Mouse (Mus musculus): Measurements from ENCODE around the gene Il31ra. TPM values are rescaled to one million over a fixed set of nuclear protein-coding genes. Genes with fewer than 3 reads are reported as not detected.
A peak's percentile ranks its signal among the peaks of the same experiment; 100 is the strongest.

The Il31ra gene
- polyA plus RNA-seq, 1 experiment, result 0.56 TPM

- no peak overlapping the region for H3K4me3 ChIP-seq (ENCODE audit: control insufficient read depth, low read depth, low read length)
- TF ChIP-seq POLR2A (IDR thresholded peaks at IDR 0.05; ENCODE audit: control insufficient read depth, low read depth, low read length) (no peak), CTCF (IDR thresholded peaks at IDR 0.05; ENCODE audit: control insufficient read depth, insufficient read depth, insufficient replicate concordance, low read depth, low read length) (no peak)
Observed at GRCm38 (mm10) chr13:112537065-112537464, 57.1 kb downstream of the Il31ra start.

GRCm38 (mm10) chr13:112536611-112537010 is 57.5 kb downstream of the Il31ra start:
- H3K27ac ChIP-seq (ENCODE audit: control insufficient read depth, insufficient read depth, low read depth, low read length), result no peak overlapping the region
- H3K4me3 ChIP-seq (ENCODE audit: control insufficient read depth, low read depth, low read length), result no peak overlapping the region
- no peak for TF ChIP-seq POLR2A (IDR thresholded peaks at IDR 0.05; ENCODE audit: control insufficient read depth, low read depth, low read length)
- TF ChIP-seq CTCF (IDR thresholded peaks at IDR 0.05; ENCODE audit: control insufficient read depth, insufficient read depth, insufficient replicate concordance, low read depth, low read length), result no peak
- H3K36me3 ChIP-seq (ENCODE audit: control insufficient read depth, insufficient read depth, low read length), result no peaks in the 10 kb centered on the region
- no peaks in the 10 kb centered on the region for H3K27me3 ChIP-seq (ENCODE audit: control insufficient read depth, insufficient read depth, low read length)
- no peaks in the 10 kb centered on the region for H3K4me1 ChIP-seq (ENCODE audit: control insufficient read depth, insufficient read depth, low read length)

More at GRCm38 (mm10) chr13:112537065-112537464, 57.1 kb downstream of the Il31ra start:
- no peak overlapping the region for H3K27ac ChIP-seq (ENCODE audit: control insufficient read depth, insufficient read depth, low read depth, low read length)
- H3K27me3 ChIP-seq (ENCODE audit: control insufficient read depth, insufficient read depth, low read length), result no peaks in the 10 kb centered on the region
- H3K4me1 ChIP-seq (ENCODE audit: control insufficient read depth, insufficient read depth, low read length), result no peaks in the 10 kb centered on the region
- no peaks in the 10 kb centered on the region for H3K36me3 ChIP-seq (ENCODE audit: control insufficient read depth, insufficient read depth, low read length)

GRCm38 (mm10) chr13:112533556-112533955 is 60.6 kb downstream of the Il31ra start:
- no peaks in the 10 kb centered on the region for H3K27me3 ChIP-seq (ENCODE audit: control insufficient read depth, insufficient read depth, low read length)
- H3K27ac ChIP-seq (ENCODE audit: control insufficient read depth, insufficient read depth, low read depth, low read length), result no peak overlapping the region
- H3K4me1 ChIP-seq (ENCODE audit: control insufficient read depth, insufficient read depth, low read length), result no peaks in the 10 kb centered on the region
- TF ChIP-seq CTCF (IDR thresholded peaks at IDR 0.05; ENCODE audit: control insufficient read depth, insufficient read depth, insufficient replicate concordance, low read depth, low read length) (no peak), POLR2A (IDR thresholded peaks at IDR 0.05; ENCODE audit: control insufficient read depth, low read depth, low read length) (no peak)
- H3K36me3 ChIP-seq (ENCODE audit: control insufficient read depth, insufficient read depth, low read length), result no peaks in the 10 kb centered on the region
- no peak overlapping the region for H3K4me3 ChIP-seq (ENCODE audit: control insufficient read depth, low read depth, low read length)

GRCm38 (mm10) chr13:112532235-112532634 is 61.9 kb downstream of the Il31ra start:
- Histone ChIP-seq H3K27ac (ENCODE audit: control insufficient read depth, insufficient read depth, low read depth, low read length) (no peak overlapping the region), H3K4me3 (ENCODE audit: control insufficient read depth, low read depth, low read length) (no peak overlapping the region), H3K27me3 (ENCODE audit: control insufficient read depth, insufficient read depth, low read length) (no peaks in the 10 kb centered on the region), H3K36me3 (ENCODE audit: control insufficient read depth, insufficient read depth, low read length) (no peaks in the 10 kb centered on the region), H3K4me1 (ENCODE audit: control insufficient read depth, insufficient read depth, low read length) (no peaks in the 10 kb centered on the region)
- TF ChIP-seq CTCF (IDR thresholded peaks at IDR 0.05; ENCODE audit: control insufficient read depth, insufficient read depth, insufficient replicate concordance, low read depth, low read length) (no peak), POLR2A (IDR thresholded peaks at IDR 0.05; ENCODE audit: control insufficient read depth, low read depth, low read length) (no peak)

GRCm38 (mm10) chr13:112529893-112530292 is 64.3 kb downstream of the Il31ra start:
- H3K4me1 ChIP-seq (ENCODE audit: control insufficient read depth, insufficient read depth, low read length), result no peaks in the 10 kb centered on the region
- no peaks in the 10 kb centered on the region for H3K36me3 ChIP-seq (ENCODE audit: control insufficient read depth, insufficient read depth, low read length)
- H3K27ac ChIP-seq (ENCODE audit: control insufficient read depth, insufficient read depth, low read depth, low read length), result no peak overlapping the region
- H3K4me3 ChIP-seq (ENCODE audit: control insufficient read depth, low read depth, low read length), result no peak overlapping the region
- TF ChIP-seq POLR2A (IDR thresholded peaks at IDR 0.05; ENCODE audit: control insufficient read depth, low read depth, low read length), result no peak
- peak; percentile 47; the same call in 1 of the 2 replicates for TF ChIP-seq CTCF (IDR thresholded peaks at IDR 0.05; ENCODE audit: control insufficient read depth, insufficient read depth, insufficient replicate concordance, low read depth, low read length)
- H3K27me3 ChIP-seq (ENCODE audit: control insufficient read depth, insufficient read depth, low read length), result no peaks in the 10 kb centered on the region

GRCm38 (mm10) chr13:112527186-112527585 is 67.0 kb downstream of the Il31ra start:
- H3K4me3 ChIP-seq (ENCODE audit: control insufficient read depth, low read depth, low read length), result no peak overlapping the region
- H3K27ac ChIP-seq (ENCODE audit: control insufficient read depth, insufficient read depth, low read depth, low read length), result no peak overlapping the region
- no peaks in the 10 kb centered on the region for H3K27me3 ChIP-seq (ENCODE audit: control insufficient read depth, insufficient read depth, low read length)
- TF ChIP-seq POLR2A (IDR thresholded peaks at IDR 0.05; ENCODE audit: control insufficient read depth, low read depth, low read length), result no peak
- no peak for TF ChIP-seq CTCF (IDR thresholded peaks at IDR 0.05; ENCODE audit: control insufficient read depth, insufficient read depth, insufficient replicate concordance, low read depth, low read length)
- H3K36me3 ChIP-seq (ENCODE audit: control insufficient read depth, insufficient read depth, low read length), result no peaks in the 10 kb centered on the region
- H3K4me1 ChIP-seq (ENCODE audit: control insufficient read depth, insufficient read depth, low read length), result no peaks in the 10 kb centered on the region

GRCm38 (mm10) chr13:112523346-112523970 is 70.7 kb downstream of the Il31ra start:
- no peak overlapping the region for H3K4me3 ChIP-seq (ENCODE audit: control insufficient read depth, low read depth, low read length)
- no peaks in the 10 kb centered on the region for H3K36me3 ChIP-seq (ENCODE audit: control insufficient read depth, insufficient read depth, low read length)
- no peaks in the 10 kb centered on the region for H3K4me1 ChIP-seq (ENCODE audit: control insufficient read depth, insufficient read depth, low read length)
- no peak overlapping the region for H3K27ac ChIP-seq (ENCODE audit: control insufficient read depth, insufficient read depth, low read depth, low read length)
- H3K27me3 ChIP-seq (ENCODE audit: control insufficient read depth, insufficient read depth, low read length), result no peaks in the 10 kb centered on the region
- no peak for TF ChIP-seq CTCF (IDR thresholded peaks at IDR 0.05; ENCODE audit: control insufficient read depth, insufficient read depth, insufficient replicate concordance, low read depth, low read length)
- no peak for TF ChIP-seq POLR2A (IDR thresholded peaks at IDR 0.05; ENCODE audit: control insufficient read depth, low read depth, low read length)
